Mouse (Mus musculus) liver, adult 2 months (tissue): ENCODE measurements around the gene Itpk1. TPM values are rescaled to one million over a fixed set of nuclear protein-coding genes. Genes with fewer than 3 reads are reported as not detected.

Source experiments
- DNase-seq: peaks from one replicate; pipeline ENCODE4 v3.0.0-alpha.2; 2011; ENCODE audit warnings: low read depth, low spot score; ENCODE audit errors: extremely low read depth
- H3K27ac ChIP-seq: fragments of 200-500 bp; replicated peaks from 2 replicates; pipeline ENCODE4 v1.5.1; 2012; ENCODE audit warnings: low read depth, mild to moderate bottlenecking, control low read depth, inconsistent platforms, low read length; ENCODE audit not compliant: insufficient read depth
- H3K27me3 ChIP-seq: fragments of 200-500 bp; 2 replicates; pipeline ENCODE4 v1.6.1; 2012; ENCODE audit warnings: mild to moderate bottlenecking, moderate library complexity, low read length, inconsistent platforms; ENCODE audit not compliant: control insufficient read depth, insufficient read depth
- H3K36me3 ChIP-seq: fragments of 200-500 bp; 2 replicates; pipeline ENCODE4 v1.6.1; 2012; ENCODE audit warnings: low read length, inconsistent platforms; ENCODE audit not compliant: control insufficient read depth, insufficient read depth
- H3K4me1 ChIP-seq: fragments of 200-500 bp; 2 replicates; pipeline ENCODE4 v1.6.1; 2011; ENCODE audit warnings: low read length; ENCODE audit not compliant: control insufficient read depth, insufficient read depth
- H3K4me3 ChIP-seq: fragments of 200-500 bp; 2 replicates; pipeline ENCODE4 v1.5.1; 2011; ENCODE audit warnings: low read depth, mild to moderate bottlenecking, control low read depth, low read length, moderate library complexity; ENCODE audit not compliant: insufficient read depth
- H3K79me2 ChIP-seq: fragments of 200-500 bp; 2 replicates; pipeline ENCODE4 v1.6.1; 2012; ENCODE audit warnings: inconsistent platforms, mild to moderate bottlenecking, low read length, moderate library complexity; ENCODE audit not compliant: control insufficient read depth, insufficient read depth
- H3K9ac ChIP-seq: fragments of 200-500 bp; 2 replicates; pipeline ENCODE4 v1.6.1; 2012; ENCODE audit warnings: low read depth, mild to moderate bottlenecking, control low read depth, inconsistent platforms, low read length
- CTCF ChIP-seq: fragments of 200-500 bp; IDR thresholded peaks from 2 replicates; pipeline ENCODE4 v1.5.1; 2011; ENCODE audit warnings: low read depth, low read length, control low read depth
- POLR2A ChIP-seq: fragments of 200-500 bp; IDR thresholded peaks from 2 replicates; pipeline ENCODE4 v1.6.1; 2011; ENCODE audit warnings: low read length, control low read depth; ENCODE audit not compliant: insufficient read depth; ENCODE audit errors: extremely low read depth
- WGBS: fragments of 180-500 bp; shearing (Covaris S2); methylation state at CpG from one replicate; pipeline ENCODE4 v1.1.7; 2018; 5-methylcytosine and 5-hydroxymethylcytosine counted together
- polyA plus RNA-seq: library from polyadenylated mRNA; depleted of rRNA; stranded (reverse); fragments of >200 nt; gene quantifications from 2 replicates; pipeline ENCODE4 v1.2.3, GENCODE M21; 2012
- total RNA-seq: library from RNA; depleted of rRNA; stranded (reverse); fragments of >200 nt; gene quantifications from 2 replicates; pipeline ENCODE4 v1.2.3, GENCODE M21; 2014

Gene Itpk1
- total and polyA plus RNA-seq, 2 experiments = 7.9 to 21.0 TPM

DNA sequence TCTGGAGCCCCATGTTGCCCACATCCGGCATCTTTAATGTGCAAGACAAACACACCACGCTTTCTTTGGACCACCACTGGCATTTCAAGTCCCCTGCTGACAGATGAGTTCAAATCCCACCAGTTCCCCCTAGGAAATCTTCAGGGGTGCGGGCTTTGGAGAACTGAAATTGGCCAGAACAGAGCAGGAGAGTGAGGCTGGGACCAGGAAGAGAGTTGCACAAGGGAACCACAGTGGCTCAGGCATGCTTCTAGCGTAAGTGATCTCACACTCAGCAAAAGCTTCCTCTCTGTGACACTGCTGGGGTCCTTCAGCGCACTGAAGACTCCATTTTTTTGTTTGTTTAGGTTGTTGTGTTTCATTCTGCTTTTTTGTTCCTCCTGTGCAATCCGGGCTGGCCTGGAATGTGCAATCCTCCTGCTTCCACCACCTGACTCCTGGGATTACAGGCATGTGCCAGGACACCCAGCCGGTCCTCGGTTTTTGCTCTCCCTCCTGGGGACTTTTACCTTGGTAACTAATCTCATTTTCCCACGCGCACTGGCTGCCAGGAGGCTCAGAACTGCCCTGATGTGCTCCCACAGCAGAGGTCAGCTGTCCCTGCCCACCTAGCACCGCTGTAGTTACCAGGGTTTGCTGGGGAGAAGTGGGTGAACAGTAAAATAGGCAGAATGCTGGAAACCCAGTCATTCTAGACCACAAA lies 41.2 kb downstream of the Itpk1 start:
- H3K9ac ChIP-seq = no peak overlapping the region
- no peak for DNase-seq
- no peak overlapping the region for H3K27ac ChIP-seq
- no peaks in the 10 kb centered on the region for H3K4me1 ChIP-seq
- no peaks in the 10 kb centered on the region for H3K27me3 ChIP-seq
- TF ChIP-seq CTCF (no peak), POLR2A (no peak)
- no peaks in the 10 kb centered on the region for H3K36me3 ChIP-seq
- WGBS = 89% methylated on average over 11 of the region's 11 CpGs
- H3K79me2 ChIP-seq = peaks cover 8% of the 10 kb centered on the region; the same call in 1 of the 2 replicates
- H3K4me3 ChIP-seq = no peak overlapping the region

DNA sequence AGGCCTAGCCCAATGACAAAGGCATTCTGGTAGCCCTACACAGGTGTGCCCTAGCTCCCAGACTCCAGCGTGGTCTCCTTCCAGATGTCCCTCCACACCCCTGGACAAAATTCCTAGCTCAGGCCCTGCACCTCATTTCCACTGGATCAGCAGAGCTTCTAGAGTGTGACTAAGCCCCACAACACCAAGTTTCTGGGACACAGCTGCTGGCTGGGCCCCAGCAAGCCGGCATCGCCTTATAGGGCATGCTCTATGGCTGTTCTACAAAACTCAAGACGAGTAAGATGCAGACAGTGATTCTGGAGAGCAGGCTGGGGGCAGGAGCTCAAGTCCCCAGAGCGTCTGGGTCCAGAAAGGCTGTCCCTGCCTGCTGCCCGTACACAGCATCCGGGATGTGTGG lies 43.0 kb downstream of the Itpk1 start:
- WGBS = 93% methylated on average over 7 of the region's 7 CpGs
- no peak for DNase-seq
- H3K4me3 ChIP-seq = no peak overlapping the region
- H3K4me1 ChIP-seq = no peaks in the 10 kb centered on the region
- no peaks in the 10 kb centered on the region for H3K36me3 ChIP-seq
- no peak overlapping the region for H3K9ac ChIP-seq
- H3K27me3 ChIP-seq = no peaks in the 10 kb centered on the region
- peaks cover 12% of the 10 kb centered on the region; the same call in 1 of the 2 replicates for H3K79me2 ChIP-seq
- no peak for TF ChIP-seq POLR2A
- H3K27ac ChIP-seq = no peak overlapping the region

DNA sequence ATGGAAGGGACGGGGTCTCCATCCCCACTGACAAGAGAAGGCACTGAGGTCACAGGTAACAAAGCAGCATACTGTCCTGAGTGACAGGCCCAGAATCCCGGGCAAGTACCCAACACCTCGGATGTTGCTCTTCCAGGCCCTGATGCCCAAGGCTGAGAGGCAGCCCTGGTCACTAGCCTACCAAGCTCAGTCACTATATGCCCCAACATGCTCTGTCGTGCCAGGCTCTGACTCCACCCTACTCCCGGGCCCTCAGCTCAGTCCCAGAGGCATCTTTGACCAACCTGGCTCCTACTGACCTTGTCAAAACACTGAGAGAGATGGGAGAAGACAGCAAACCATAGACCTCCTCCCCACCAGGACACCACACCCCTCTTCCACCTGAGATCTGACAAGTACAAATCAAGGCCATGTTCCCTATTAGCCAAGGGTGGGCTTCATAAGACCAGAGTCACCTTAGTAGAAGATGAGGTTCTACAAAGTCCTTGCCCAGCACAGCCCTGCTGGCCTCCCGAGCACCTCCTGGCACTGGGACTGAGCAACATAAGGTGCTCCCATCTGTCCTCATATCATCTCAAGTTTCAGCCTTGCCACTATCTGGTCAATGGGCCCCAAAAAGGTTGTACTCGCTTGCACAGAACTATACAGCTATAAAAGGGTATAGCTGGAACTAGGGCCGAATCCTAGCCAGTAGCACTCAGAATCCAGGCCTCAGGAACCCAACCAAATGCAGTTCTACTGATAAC lies 43.7 kb downstream of the Itpk1 start:
- H3K36me3 ChIP-seq = no peaks in the 10 kb centered on the region
- 92% methylated on average over 8 of the region's 8 CpGs for WGBS

DNA sequence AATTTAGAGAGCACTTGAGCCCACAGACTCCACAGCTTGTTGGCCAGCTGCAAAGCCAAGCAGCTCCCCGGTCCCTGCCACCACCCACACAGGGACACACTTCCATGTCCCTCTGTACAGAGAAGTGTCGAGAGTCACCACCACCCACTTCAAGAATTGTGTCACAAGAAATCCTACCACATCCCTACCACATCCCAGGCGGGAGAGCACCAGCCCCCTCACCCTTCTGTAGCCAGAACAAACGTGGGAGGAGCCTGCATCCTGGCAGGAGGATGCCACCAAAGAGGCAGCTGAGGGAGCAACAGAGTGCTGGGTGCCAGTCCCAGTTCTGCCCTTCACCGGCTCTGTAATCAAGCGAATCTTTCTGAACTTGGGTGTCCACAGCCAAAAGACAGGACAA lies 51.7 kb downstream of the Itpk1 start:
- Histone ChIP-seq H3K9ac (no peak overlapping the region), H3K79me2 (no peaks in the 10 kb centered on the region; the same call in 1 of the 2 replicates), H3K4me3 (no peak overlapping the region), H3K4me1 (peaks cover 17% of the 10 kb centered on the region), H3K36me3 (no peaks in the 10 kb centered on the region), H3K27me3 (no peaks in the 10 kb centered on the region), H3K27ac (no peak overlapping the region)
- TF ChIP-seq POLR2A (no peak), CTCF (no peak)
- 39% methylated on average over 6 of the region's 6 CpGs for WGBS
- DNase-seq = no peak

More for the DNA sequence above, 43.7 kb downstream of the Itpk1 start:
- Histone ChIP-seq H3K27me3 (no peaks in the 10 kb centered on the region), H3K4me3 (no peak overlapping the region), H3K79me2 (peaks cover 12% of the 10 kb centered on the region; the same call in 1 of the 2 replicates), H3K9ac (no peak overlapping the region), H3K4me1 (no peaks in the 10 kb centered on the region), H3K27ac (no peak overlapping the region)
- no peak for TF ChIP-seq CTCF
- TF ChIP-seq POLR2A = no peak
- DNase-seq = no peak

DNA sequence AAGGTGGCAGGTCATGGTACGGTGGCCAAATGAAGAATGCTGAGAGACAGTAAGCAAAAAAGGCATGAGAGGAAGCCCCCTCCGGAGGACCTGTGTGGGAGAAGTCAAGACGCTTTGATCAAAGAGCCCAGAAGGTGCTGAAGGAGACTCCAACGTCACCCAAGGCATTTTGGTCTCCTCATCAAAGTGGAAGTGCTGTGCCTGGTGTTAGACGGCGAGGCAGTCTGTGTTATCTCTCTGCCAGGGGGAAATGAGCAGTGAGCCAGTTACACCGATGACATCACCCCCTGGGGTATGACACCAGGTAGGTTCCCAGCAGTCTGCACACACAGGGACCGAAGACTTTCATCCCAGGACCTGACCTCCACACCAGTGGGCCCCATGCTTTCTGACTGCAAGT lies 52.3 kb downstream of the Itpk1 start:
- Histone ChIP-seq H3K4me3 (no peak overlapping the region), H3K4me1 (peaks cover 21% of the 10 kb centered on the region), H3K27ac (no peak overlapping the region), H3K36me3 (no peaks in the 10 kb centered on the region), H3K27me3 (no peaks in the 10 kb centered on the region), H3K9ac (no peak overlapping the region), H3K79me2 (no peaks in the 10 kb centered on the region; the same call in 1 of the 2 replicates)
- 68% methylated on average over 8 of the region's 8 CpGs for WGBS
- TF ChIP-seq CTCF (no peak), POLR2A (no peak)
- DNase-seq = no peak

DNA sequence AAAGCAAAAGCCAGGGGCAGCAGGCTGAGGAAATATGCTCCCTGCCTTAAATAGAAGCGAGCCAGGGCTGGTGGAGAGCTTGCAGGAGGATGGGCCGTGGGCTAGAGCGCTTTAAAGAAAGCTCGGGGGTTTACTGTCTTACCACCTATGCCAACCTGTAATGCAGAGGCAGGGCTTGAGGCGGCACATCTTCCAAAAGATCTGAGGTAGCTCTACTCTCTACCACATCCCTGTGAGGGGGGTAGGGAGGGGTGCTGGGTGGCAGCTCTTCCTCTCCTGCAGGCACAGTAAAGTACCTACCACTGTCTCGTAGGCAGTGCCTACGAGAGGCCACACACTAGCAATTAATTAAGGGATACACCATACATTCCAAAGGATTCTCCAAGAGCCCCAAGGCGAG lies 52.9 kb downstream of the Itpk1 start:
- peaks cover 4% of the 10 kb centered on the region; the same call in 1 of the 2 replicates for H3K79me2 ChIP-seq
- WGBS = 88% methylated on average over 8 of the region's 8 CpGs
- peaks cover 21% of the 10 kb centered on the region for H3K4me1 ChIP-seq
- H3K4me3 ChIP-seq = no peak overlapping the region
- TF ChIP-seq POLR2A = no peak
- TF ChIP-seq CTCF = no peak
- no peak for DNase-seq
- no peaks in the 10 kb centered on the region for H3K36me3 ChIP-seq
- no peak overlapping the region for H3K27ac ChIP-seq
- no peak overlapping the region for H3K9ac ChIP-seq
- no peaks in the 10 kb centered on the region for H3K27me3 ChIP-seq
